Mouse (Mus musculus) cerebellum, adult 8-10 months (tissue): ENCODE results near the gene Entpd8.

ENCODE experiments used
- DNase-seq: peaks from one replicate; pipeline ENCODE4 v3.0.0; 2022

Entpd8 gene

GRCm38 (mm10) chr2:25080076-25080475 is at the start of gene Entpd8:
Entpd8 (plus strand) TSS chr2:25080304.
- no peak for DNase-seq

DNA sequence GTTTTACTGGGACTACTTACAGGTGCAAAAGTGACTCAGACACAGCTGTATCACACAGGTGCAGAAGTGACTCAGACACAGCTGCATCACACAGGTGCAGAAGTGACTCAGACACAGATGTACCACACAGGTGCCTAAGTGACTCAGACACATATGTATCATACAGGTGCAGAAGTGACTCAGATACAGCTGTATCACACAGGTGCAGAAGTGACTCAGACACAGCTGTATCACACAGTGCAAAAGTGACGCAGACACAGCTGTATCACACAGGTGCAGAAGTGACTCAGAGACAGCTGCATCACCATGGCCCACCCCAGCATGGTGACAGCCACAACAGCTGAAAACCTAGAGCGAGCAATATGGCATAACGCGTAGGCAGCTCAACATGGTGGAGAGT is 45.1 kb upstream of the Entpd8 start:
- DNase-seq = no peak

GRCm38 (mm10) chr2:25040089-25040488 is 40.0 kb upstream of the Entpd8 start:
- no peak for DNase-seq

DNA sequence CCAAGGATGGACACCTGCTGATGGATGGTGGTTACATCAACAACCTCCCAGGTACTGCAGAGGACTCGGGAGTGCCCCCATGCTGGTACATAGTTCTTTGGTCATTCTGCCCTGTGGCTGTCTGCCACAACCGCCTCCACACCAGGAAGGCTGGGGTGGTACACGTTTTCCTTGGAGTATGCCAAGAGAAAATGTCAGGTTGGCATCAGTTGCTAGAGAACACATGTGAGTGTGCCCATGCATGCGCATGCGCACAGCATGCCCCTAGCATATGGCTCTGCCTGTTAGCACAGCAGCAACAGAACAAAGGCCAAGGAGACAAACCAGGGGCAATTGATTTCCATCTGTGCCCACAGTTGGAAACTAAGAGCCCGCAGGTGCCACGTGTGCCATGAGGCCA is 29.2 kb upstream of the Entpd8 start:
- DNase-seq = peak; percentile 71

DNA sequence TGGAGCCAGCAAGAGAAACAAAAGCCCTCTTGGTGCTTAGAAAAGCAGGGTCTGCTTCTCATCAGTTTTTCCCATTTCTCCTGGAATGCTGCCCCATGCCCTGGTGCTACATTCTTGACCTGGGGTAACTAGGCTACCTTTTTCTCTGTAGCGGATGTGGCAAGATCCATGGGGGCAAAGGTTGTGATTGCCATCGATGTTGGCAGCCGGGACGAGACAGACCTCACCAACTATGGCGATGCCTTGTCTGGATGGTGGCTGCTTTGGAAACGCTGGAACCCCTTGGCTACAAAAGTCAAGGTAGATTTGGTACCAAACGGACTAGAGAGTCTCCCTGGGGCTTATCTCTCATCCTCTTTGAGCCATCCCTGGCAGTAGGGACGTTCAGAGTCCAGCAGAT is 28.7 kb upstream of the Entpd8 start:
- no peak for DNase-seq

GRCm38 (mm10) chr2:25053101-25053500 is 27.0 kb upstream of the Entpd8 start:
- DNase-seq = no peak

GRCm38 (mm10) chr2:25054221-25055067 is 25.7 kb upstream of the Entpd8 start, which contains the start of gene Nsmf:
Nsmf (plus strand) TSS chr2:25054355.
- DNase-seq = peak; percentile 81

GRCm38 (mm10) chr2:25055068-25055405 is 25.1 kb upstream of the Entpd8 start:
- peak; percentile 48 for DNase-seq

- DNase-seq = no peak
These were observed 24.5 kb upstream of the Entpd8 start for GRCm38 (mm10) chr2:25055409-25056155.

DNA sequence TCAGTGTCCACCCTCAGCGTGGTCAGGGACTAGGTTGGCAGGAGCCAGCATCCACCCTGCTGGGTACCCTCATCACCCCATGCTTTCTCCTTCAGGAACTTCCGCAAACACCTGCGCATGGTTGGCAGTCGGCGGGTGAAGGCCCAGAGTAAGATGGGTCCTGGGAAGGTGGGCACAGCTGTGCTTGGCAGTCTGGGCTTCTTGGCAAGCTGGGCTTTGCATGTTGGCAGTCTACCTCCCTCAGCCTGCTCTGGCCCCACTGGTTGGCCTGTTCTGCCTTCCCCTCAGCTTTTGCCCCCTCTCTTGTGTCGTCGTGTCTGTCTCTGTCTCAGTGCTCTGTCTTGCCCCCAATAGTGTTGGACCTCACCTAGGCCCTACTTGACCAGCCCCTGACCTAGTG is 21.2 kb upstream of the Entpd8 start:
- no peak for DNase-seq

GRCm38 (mm10) chr2:25063523-25063922 is 16.6 kb upstream of the Entpd8 start:
- no peak for DNase-seq

DNA sequence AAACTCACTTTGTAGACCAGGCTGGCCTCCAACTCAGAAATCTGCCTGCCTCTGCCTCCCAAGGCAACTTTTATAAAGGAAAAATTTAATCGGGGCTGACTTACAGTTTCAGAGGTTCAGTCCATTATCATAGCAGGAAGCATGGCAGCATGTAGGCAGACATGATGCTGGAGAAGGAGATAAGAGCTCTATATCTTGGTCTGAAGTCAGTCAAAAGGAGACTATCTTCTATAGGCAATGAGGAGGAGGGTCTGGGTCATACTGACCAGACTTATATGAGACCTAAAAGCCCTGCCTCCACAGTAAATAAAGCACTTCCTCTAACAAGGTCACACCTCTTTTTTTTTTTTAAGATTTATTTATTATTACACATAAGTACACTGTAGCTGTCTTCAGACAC is 15.8 kb upstream of the Entpd8 start:
- no peak for DNase-seq

DNA sequence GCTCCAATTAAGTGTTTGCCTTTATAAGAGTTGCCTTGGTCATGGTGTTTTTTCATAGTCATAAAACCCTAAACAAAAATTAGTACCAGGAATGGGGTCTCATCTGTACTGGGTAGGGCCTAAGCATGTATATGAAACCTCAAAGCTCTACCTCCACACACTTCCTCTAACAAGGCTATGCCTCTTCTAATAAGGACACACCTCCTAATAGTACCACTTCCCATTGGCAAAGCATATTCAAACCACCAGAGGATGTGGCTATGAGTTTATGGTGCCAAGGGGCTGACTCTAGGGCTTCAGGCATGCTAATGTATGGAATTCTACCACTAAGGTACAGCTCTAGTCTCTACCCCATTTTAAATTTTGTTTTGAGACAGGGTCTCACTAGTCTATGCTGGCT is 14.6 kb upstream of the Entpd8 start:
- no peak for DNase-seq

- DNase-seq = no peak
These were observed 13.6 kb upstream of the Entpd8 start for GRCm38 (mm10) chr2:25066552-25066951.

DNA sequence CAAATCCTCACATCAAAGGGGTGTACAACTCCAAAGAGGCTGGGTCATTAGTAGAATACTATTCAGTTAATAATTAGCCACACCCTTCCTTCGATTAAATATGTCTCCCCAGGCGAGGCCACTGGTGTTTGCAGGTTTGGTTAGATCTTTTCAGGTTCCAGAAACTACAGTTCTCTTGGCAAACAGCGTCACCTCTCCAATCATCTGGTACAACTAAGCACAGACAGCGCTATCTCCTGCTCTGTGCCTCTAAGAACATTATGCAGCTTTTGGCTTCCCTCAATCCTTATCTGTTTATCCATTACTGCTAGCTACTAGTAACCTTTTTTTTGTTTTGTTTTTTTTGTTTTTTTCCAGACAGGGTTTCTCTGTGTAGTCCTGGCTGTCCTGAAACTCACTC is 10.6 kb upstream of the Entpd8 start:
- no peak for DNase-seq

GRCm38 (mm10) chr2:25072398-25072797 is 7.7 kb upstream of the Entpd8 start:
- no peak for DNase-seq

- no peak for DNase-seq
These were observed 4.6 kb upstream of the Entpd8 start for GRCm38 (mm10) chr2:25075506-25075905.

- no peak for DNase-seq
These were observed 1.1 kb upstream of the Entpd8 start for GRCm38 (mm10) chr2:25078967-25079366.

GRCm38 (mm10) chr2:25083697-25084096 is 3.6 kb downstream of the Entpd8 start:
- no peak for DNase-seq

DNA sequence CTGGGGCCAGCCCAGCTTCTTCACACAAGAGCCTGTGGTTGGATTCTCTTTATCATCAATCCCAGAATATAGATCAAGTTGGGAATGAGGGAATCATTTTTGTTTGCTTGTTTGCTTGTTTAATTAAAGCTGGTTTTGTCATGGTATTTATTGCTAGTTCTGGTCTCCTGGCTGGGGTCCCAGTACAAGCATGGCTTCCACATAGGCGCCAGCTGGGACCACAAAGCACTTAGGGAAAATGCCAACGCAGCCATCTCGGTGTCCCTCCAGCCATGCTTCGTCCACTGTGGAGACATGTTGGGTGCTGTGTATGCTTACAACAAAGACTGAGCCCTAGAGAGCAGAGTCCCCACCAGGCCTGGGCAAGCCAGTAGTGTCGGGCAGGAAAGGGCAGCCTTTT is 5.5 kb downstream of the Entpd8 start:
- DNase-seq = no peak

DNA sequence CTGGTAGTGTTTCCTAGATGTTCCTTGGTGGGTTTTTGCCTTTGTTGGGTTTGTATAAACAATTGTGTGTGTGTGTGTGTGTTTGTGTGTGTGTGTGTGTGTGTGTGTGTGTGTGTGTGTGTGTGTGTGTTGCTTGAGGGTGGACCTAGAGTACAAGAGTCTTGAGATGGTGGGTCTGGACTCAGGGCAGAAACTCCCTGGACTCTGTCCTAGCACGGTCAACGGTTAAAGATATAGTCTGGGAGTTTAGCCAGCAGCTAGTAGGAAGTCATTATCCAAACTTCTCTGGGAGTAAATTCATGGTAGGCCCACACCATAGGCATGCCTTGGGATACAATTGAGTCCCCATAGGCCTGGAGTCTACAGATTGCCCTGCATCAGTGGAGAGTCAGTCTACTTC is 7.7 kb downstream of the Entpd8 start:
- no peak for DNase-seq

DNA sequence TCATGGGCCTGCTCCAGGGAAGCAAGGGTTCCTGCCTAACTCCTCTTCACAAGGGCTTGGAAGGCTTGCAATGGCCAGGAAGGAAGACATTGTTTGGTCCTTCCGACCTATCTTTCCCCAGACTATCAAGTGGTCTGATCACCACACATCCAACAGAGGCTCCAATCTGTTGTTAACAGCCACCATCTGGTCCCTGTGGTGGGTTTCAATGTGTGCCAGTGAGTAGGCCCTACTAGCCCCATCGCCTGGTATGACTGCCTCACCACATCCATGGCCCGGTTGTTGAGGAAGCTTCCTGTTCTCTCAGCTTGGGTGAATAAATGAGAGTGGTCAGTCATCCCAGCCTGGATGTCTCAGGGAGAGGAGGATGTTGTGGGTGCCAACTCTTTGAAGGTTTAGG is 8.5 kb downstream of the Entpd8 start:
- no peak for DNase-seq

- DNase-seq = no peak
These were observed 14.6 kb downstream of the Entpd8 start for GRCm38 (mm10) chr2:25094785-25095108.

- DNase-seq = no peak
These were observed 15.2 kb downstream of the Entpd8 start, which contains the start of gene Noxa1 for GRCm38 (mm10) chr2:25095109-25095850. Noxa1 (minus strand) TSS chr2:25095149.
